Mouse (Mus musculus) brain, embryonic 14.5 days (tissue): ENCODE measurements at regions not wholly inside any gene's neighbourhood (a gene's known extent, or its start where the extent isn't known, plus 50 kb on each side); places are given as distances from the start of the nearest gene placed in this dataset.

Experiments
- CTCF ChIP-seq: fragments of 200-500 bp; IDR thresholded peaks from 2 replicates; pipeline ENCODE4 v1.5.1; 2012; ENCODE audit warnings: inconsistent platforms, mild to moderate bottlenecking, moderate library complexity, borderline replicate concordance; ENCODE audit not compliant: insufficient read depth, insufficient read length; ENCODE audit errors: extremely low read depth
- POLR2A ChIP-seq: fragments of 200-500 bp; IDR thresholded peaks from 2 replicates; pipeline ENCODE4 v1.6.1; 2012; ENCODE audit warnings: mild to moderate bottlenecking, inconsistent platforms, borderline replicate concordance; ENCODE audit not compliant: poor library complexity, insufficient read depth, insufficient read length, severe bottlenecking; ENCODE audit errors: extremely low read depth

GRCm38 (mm10) chr8:31616501-31616900 lies 1812.0 kb upstream of the 5930422O12Rik start:
- TF ChIP-seq POLR2A: no peak
- TF ChIP-seq CTCF: no peak
